Mouse (Mus musculus) G1E (cell line): ENCODE measurements around the gene Kif3c. TPM values are rescaled to one million over a fixed set of nuclear protein-coding genes. Genes with fewer than 3 reads are reported as not detected.
A peak's percentile ranks its signal among the peaks of the same experiment; 100 is the strongest.

Source experiments
- ATAC-seq: 2 replicates; pipeline ENCODE4 v1.8.0; 2016; ENCODE audit warnings: mild to moderate bottlenecking; ENCODE audit not compliant: insufficient number of reproducible peaks, poor library complexity, low FRiP score, severe bottlenecking; ENCODE audit errors: extremely low read depth
- DNase-seq: peaks from one replicate; pipeline ENCODE4 v3.0.0; 2012; ENCODE audit warnings: low spot score
- H3K27me3 ChIP-seq: 2 replicates; pipeline ENCODE4 v1.6.1; 2012; ENCODE audit warnings: mild to moderate bottlenecking, low read length, inconsistent platforms; ENCODE audit not compliant: insufficient read depth
- H3K36me3 ChIP-seq: replicated peaks from 2 replicates; pipeline ENCODE3; 2012; ENCODE audit warnings: mild to moderate bottlenecking, inconsistent platforms
- H3K4me1 ChIP-seq: 2 replicates; pipeline ENCODE4 v1.6.1; 2012; ENCODE audit warnings: low read depth, low read length, inconsistent platforms, mixed read lengths; ENCODE audit not compliant: insufficient read depth
- H3K4me3 ChIP-seq: 2 replicates; pipeline ENCODE4 v1.5.1; 2012; ENCODE audit warnings: low read depth, mild to moderate bottlenecking, inconsistent platforms, low read length, moderate library complexity, mixed read lengths
- H3K9me3 ChIP-seq: replicated peaks from 2 replicates; pipeline ENCODE4 v1.6.1; 2012; ENCODE audit warnings: inconsistent platforms
- CTCF ChIP-seq: IDR thresholded peaks from 2 replicates; pipeline ENCODE4 v1.5.1; 2012; ENCODE audit warnings: low read depth, low read length, inconsistent platforms, mixed read lengths
- GATA1 ChIP-seq: IDR thresholded peaks from 2 replicates; pipeline ENCODE4 v1.6.1; 2012; ENCODE audit warnings: borderline replicate concordance, low read length, inconsistent platforms, mixed read lengths
- GATA2 ChIP-seq: IDR thresholded peaks from 2 replicates; pipeline ENCODE4 v1.6.1; 2012; ENCODE audit warnings: low read depth, low read length, inconsistent platforms, borderline replicate concordance
- POLR2AphosphoS5 ChIP-seq: IDR thresholded peaks from 2 replicates; pipeline ENCODE4 v1.6.1; 2012; ENCODE audit warnings: low read depth, low read length, inconsistent platforms; ENCODE audit not compliant: insufficient replicate concordance
- TAL1 ChIP-seq: conservative IDR thresholded peaks from 2 replicates; pipeline ENCODE4 v1.6.1; 2012; ENCODE audit warnings: low read depth, low read length, inconsistent platforms, mixed read lengths
- polyA plus RNA-seq: library from polyadenylated mRNA; stranded (reverse); fragments of >175 nt; gene quantifications from 2 replicates; pipeline ENCODE4 v1.2.3, GENCODE M21; 2012
- total RNA-seq, 2 experiments: library from RNA; stranded (forward) in 1 of 2; stranded (reverse) in 1 of 2; fragments of 200-1000 nt in 1 of 2; fragments of >200 nt in 1 of 2; fragmentation: Nextera tagmentation in 1 of 2; gene quantifications; 2 replicates each; pipeline ENCODE4 v1.2.3; 2014 to 2017

Gene Kif3c
- total and polyA plus RNA-seq, 3 experiments = 0.53 to 1.9 (median 0.55) TPM

DNA sequence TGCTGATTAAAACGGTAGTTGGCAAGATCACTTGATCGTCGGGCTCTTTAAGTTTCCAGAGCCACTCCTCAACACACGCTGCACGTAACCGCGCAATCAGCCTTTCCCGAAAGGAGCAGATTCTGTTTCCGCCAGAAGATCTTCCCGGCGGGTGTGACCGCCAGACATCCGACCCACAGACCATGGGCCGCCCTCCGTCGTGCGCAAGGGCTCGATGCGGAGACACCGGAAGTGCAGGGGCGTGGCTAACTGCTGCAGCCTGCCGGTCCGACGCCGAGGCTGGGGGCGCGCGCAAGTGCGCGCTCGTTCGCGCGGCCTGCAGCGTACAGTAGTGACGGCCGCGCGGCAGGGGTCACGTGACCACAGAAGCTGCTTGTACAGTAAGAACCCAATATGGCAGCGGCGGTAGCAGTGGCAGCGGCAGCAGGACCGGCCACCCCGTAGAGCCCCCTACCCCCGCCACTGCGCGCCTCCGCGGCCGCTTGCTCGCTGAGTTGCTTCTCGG, 61.6 kb downstream of the Kif3c start, which contains the start of gene Asxl2:
Gene Asxl2 (plus strand): TSS at position 328 of the 505 bp plus-strand sequence.
- Histone ChIP-seq H3K27me3 (no peaks in the 10 kb centered on the region), H3K36me3 (peaks cover 27% of the 10 kb centered on the region), H3K9me3 (no peaks in the 10 kb centered on the region), H3K4me1 (peaks cover 42% of the 10 kb centered on the region), H3K4me3 (peak within 1 kb of the TSS; percentile 92)
- DNase-seq (peak; percentile 80), ATAC-seq (peak; percentile 78)
- no peak for TF ChIP-seq POLR2AphosphoS5
- no peak for TF ChIP-seq GATA1
- no peak for TF ChIP-seq CTCF

DNA sequence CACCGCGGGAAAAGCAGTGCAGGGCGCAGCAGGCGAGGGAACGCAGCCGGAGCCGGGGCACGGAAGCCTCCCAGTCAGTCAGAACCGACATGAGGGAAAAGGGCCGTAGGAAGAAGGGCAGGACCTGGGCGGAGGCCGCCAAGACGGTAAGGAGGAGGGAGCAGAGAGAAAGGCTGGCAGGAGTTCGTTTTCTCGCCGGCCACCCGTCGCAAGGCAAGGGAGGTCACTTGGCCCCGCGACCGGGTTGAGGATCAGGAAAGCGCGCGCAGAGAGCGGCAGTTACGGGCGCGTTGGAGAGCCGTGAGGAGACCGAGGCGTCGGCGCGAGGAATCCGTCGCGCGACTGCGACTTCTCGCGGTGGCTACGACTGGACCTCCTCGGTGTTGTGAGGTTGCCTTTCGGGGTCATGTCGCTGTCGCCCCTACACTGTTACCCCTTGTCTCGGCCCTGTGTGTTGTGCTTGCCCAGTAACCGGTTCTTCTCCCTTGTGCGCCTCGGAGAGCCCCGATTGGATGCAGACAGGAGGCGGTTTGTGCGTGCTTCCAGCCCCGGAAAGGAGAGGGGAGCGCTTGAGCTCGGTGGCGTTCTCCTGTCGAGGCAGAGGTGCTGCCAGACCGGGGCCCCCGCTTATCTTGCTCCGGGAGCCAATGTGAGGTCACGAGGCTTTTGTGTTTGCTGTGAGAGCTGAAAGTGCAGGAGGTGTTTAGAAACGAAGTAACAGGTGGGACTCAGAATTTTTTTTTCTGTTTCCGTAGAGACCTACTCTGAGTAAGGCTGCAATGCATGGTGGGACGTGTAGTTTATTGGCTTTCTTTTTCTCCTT, 62.3 kb downstream of the Kif3c start:
- ATAC-seq (peak; percentile 50), DNase-seq (peak; percentile 39)
- Histone ChIP-seq H3K4me3 (peak overlapping the region; percentile 92), H3K27me3 (no peaks in the 10 kb centered on the region), H3K4me1 (peaks cover 45% of the 10 kb centered on the region), H3K9me3 (no peaks in the 10 kb centered on the region), H3K36me3 (peaks cover 26% of the 10 kb centered on the region)
- TF ChIP-seq GATA2 = no peak
- no peak for TF ChIP-seq GATA1
- no peak for TF ChIP-seq CTCF

DNA sequence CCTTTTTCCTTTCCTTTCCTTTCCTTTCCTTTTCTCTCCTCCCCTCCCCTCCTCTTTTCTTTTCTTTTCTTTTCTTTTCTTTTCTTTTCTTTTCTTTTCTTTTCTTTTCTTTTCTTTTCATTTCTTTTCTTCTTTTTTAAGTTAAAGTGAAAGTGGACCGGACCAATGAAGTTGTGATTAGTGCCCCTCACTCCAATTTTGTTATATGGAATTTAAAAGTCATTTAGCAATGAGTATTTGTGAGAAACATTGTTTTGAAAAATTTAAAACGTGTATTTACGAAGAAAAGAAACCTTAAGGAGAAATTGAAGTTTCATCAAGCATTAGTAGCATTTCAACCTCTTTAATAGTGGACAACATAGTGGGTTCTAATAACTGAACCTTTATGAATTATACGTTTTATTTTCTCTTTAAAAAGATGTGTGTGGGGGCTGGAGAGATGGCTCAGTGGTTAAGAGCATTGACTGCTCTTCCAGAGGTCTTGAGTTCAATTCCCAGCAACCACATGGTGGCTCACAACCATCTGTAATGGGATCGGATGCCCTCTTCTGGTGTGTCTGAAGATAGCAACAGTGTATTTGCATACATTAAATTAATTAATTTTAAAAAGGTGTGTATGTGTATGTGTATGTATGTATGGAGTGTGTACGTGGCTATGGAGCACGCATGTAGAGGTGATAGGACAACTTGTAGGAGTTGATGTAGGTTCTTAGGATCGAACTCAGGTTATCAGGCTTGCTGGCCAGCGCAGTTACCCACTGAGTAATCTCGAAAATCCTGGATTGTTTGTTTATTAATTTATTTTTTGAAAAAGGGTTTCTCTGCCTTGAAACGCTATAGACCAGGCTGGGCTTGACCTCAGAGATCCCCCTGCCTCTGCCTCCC, 63.2 kb downstream of the Kif3c start:
- no peak for DNase-seq
- Histone ChIP-seq H3K4me1 (peaks cover 38% of the 10 kb centered on the region), H3K27me3 (no peaks in the 10 kb centered on the region), H3K36me3 (peaks cover 18% of the 10 kb centered on the region), H3K4me3 (peak overlapping the region; percentile 92), H3K9me3 (no peaks in the 10 kb centered on the region)
- no peak for ATAC-seq
- TF ChIP-seq TAL1 = no peak
- no peak for TF ChIP-seq POLR2AphosphoS5
- no peak for TF ChIP-seq GATA1
- TF ChIP-seq CTCF = no peak
- no peak for TF ChIP-seq GATA2

DNA sequence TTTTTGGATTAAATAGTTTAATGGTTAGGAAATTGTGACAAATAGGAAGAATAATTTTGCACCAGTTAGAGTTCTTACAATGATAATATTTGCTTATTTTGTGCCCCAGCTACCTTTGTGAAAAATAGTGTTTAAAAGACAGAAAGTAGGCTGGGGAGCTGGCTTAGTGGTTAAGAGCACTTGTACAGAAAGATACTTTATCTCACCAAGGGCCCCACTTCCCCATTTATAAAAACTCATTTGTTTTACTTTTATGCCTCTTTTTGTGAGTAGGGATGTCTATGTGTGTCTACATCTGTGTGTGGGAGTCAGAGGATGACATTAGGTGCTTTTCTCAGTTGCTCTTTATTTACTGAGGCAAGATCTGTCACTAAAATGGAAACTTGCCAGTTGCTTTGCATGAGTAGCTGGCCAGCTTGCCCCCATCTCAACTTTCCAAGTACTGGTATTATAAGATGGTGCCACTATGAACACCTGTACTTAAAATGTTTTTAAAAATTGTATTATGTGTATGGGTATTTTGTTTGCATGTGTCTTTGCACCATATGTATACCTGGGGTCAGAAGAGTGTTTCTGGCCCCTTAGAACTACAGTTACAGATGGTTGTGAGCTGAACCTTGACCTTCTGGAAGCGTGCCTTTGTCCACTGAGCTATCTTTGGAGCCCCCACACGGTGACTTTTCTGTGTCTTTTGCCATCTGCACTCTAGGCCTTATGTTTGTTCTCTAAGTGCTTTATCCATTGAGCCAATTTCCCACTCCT, 64.9 kb downstream of the Kif3c start:
- H3K4me3 ChIP-seq = no peak overlapping the region
- no peaks in the 10 kb centered on the region for H3K9me3 ChIP-seq
- DNase-seq (no peak), ATAC-seq (no peak)
- peaks cover 38% of the 10 kb centered on the region for H3K4me1 ChIP-seq
- no peaks in the 10 kb centered on the region for H3K27me3 ChIP-seq
- peaks cover 29% of the 10 kb centered on the region for H3K36me3 ChIP-seq
- TF ChIP-seq CTCF = no peak

DNA sequence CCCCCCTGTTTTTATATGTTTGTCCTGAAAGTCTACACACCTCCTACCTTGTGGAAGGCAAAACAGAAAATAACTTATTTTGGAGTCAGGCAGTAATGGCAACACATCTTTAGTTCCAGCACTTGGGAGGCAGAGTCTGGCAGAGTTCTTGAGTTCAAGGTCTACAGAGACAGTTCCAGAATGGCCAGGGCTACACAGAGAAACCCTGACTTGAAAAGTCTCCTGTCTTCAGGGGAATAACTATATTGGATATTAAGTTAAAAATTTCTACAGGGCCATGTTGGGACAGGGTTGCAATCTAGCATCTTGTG, 65.5 kb downstream of the Kif3c start:
- peaks cover 34% of the 10 kb centered on the region for H3K4me1 ChIP-seq
- peaks cover 29% of the 10 kb centered on the region for H3K36me3 ChIP-seq
- DNase-seq (no peak), ATAC-seq (no peak)
- H3K9me3 ChIP-seq = no peaks in the 10 kb centered on the region
- no peak overlapping the region for H3K4me3 ChIP-seq
- TF ChIP-seq GATA2 = no peak
- TF ChIP-seq POLR2AphosphoS5 = no peak
- TF ChIP-seq GATA1 = no peak
- no peak for TF ChIP-seq CTCF
- no peak for TF ChIP-seq TAL1
- no peaks in the 10 kb centered on the region for H3K27me3 ChIP-seq

DNA sequence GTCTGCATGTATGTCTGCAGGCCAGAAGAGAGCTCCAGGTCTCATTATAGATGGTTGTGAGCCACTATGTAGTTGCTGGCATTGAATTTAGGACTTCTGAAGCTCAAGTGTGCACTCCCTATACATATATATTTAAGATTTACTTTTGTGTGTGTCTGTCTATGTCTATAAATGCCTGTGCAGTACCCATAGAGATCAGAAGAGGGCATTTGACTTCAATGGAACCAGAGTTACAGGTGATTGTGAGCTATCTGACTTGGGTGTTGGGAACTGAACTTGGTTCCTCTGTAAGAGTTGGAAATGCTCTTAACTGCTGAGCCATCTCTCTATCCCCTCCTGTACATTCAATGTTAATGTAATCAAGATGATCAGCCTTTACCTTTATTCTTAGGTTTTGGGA, 66.1 kb downstream of the Kif3c start:
- no peak for TF ChIP-seq POLR2AphosphoS5
- no peak for TF ChIP-seq CTCF
- TF ChIP-seq GATA2 = no peak
- no peak for TF ChIP-seq TAL1
- TF ChIP-seq GATA1 = no peak
- no peak overlapping the region for H3K4me3 ChIP-seq
- no peaks in the 10 kb centered on the region for H3K27me3 ChIP-seq
- H3K9me3 ChIP-seq = no peaks in the 10 kb centered on the region
- peaks cover 29% of the 10 kb centered on the region for H3K36me3 ChIP-seq
- no peak for ATAC-seq
- DNase-seq = no peak
- peaks cover 31% of the 10 kb centered on the region for H3K4me1 ChIP-seq
